11 mouse cellular contexts compared by ENCODE assay signal in the genomic region with DNA sequence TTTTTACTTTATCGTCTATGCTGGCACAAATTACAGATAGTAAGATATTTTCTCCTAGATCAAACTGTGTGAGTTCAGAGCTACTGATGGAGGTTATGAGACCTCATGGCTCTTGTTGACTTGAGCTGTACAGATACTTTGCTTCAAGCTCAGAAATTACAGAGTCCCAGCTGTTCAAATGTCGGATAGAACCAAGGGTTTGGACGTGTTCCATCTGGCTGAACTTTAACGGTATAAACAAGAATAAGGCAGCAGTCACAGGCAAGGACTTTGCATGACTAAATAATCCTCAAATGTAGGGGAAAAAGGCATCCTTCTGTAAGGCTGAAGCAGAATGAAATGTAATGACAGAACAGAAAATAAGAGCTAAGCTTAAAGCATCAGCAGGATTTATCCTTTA.
DNase-seq lines count a peak whose midpoint lies in the region; ATAC-seq and TF ChIP-seq lines count a peak whose summit lies in the region.
"Had no signal": no experiment of that assay in that cellular context is flagged by ENCODE, and none has a peak within 500 bp of the region (broad histone marks: within the 10 kb centered on the region; RNA-seq: fewer than 3 reads in every experiment).

No protein-coding gene starts in this region.

- TF ChIP-seq EP300 in stomach, postnatal 0 days (optimal IDR thresholded peaks at IDR 0.05) = no peak

- TF ChIP-seq CTCF in stomach, postnatal 0 days (IDR thresholded peaks at IDR 0.05; ENCODE audit: low read depth) = no peak
- TF ChIP-seq CTCF in kidney, postnatal 0 days (IDR thresholded peaks at IDR 0.05; ENCODE audit: low read depth) = no peak

- 59% methylated on average over 4 of the region's 4 CpGs for WGBS in hindbrain, embryonic 16.5 days
- WGBS in hindbrain, embryonic 10.5 days = 86% methylated on average over 4 of the region's 4 CpGs
- 26% methylated on average over 4 of the region's 4 CpGs for WGBS in stomach, embryonic 14.5 days
- 36% methylated on average over 4 of the region's 4 CpGs for WGBS in stomach, postnatal 0 days
- 31% methylated on average over 4 of the region's 4 CpGs for WGBS in kidney, postnatal 0 days

- no peak overlapping the region for H3K9ac ChIP-seq in hindbrain, embryonic 16.5 days (ENCODE audit: low read depth, low read length)
- no peak overlapping the region for H3K9ac ChIP-seq in stomach, embryonic 14.5 days (replicated peaks; ENCODE audit: low read depth, low read length)
- H3K9ac ChIP-seq in stomach, postnatal 0 days (ENCODE audit: low read length) = no peak overlapping the region
- H3K9ac ChIP-seq in kidney, postnatal 0 days (ENCODE audit: low read depth, low read length) = no peak overlapping the region

- H3K4me3 ChIP-seq in hindbrain, embryonic 16.5 days (ENCODE audit: low read length) = no peak overlapping the region
- H3K4me3 ChIP-seq in hindbrain, embryonic 10.5 days = no peak overlapping the region
- H3K4me3 ChIP-seq in stomach, embryonic 14.5 days (ENCODE audit: low read depth, low read length) = no peak overlapping the region
- no peak overlapping the region for H3K4me3 ChIP-seq in stomach, postnatal 0 days (ENCODE audit: low read depth, low read length)
- no peak overlapping the region for H3K4me3 ChIP-seq in kidney, postnatal 0 days (replicated peaks; ENCODE audit: low read depth, low read length)
- H3K4me3 ChIP-seq: erythroblast, embryonic 14.5 days had no signal

- DNase-seq in hindbrain, embryonic 10.5 days (ENCODE audit: low spot score) = no peak
- DNase-seq in stomach, postnatal 0 days (ENCODE audit: low spot score) = no peak
- peak; percentile 78 for DNase-seq in kidney, postnatal 0 days (ENCODE audit: low spot score)
- DNase-seq in telencephalon, adult 2 months (ENCODE audit: low read depth, low spot score) = peak; percentile 62
- DNase-seq in ovary, postnatal 10 days (ENCODE audit: low spot score) = no peak
- no peak for DNase-seq in urinary bladder, postnatal 10 days (ENCODE audit: low spot score)
- DNase-seq: cerebellum, adult 11 months had no signal

- H3K4me2 ChIP-seq in hindbrain, embryonic 16.5 days (ENCODE audit: low read length) = no peak overlapping the region
- H3K4me2 ChIP-seq in stomach, embryonic 14.5 days (replicated peaks; ENCODE audit: low read depth, low read length) = no peak overlapping the region
- no peak overlapping the region for H3K4me2 ChIP-seq in stomach, postnatal 0 days (replicated peaks; ENCODE audit: low read depth)
- no peak overlapping the region for H3K4me2 ChIP-seq in kidney, postnatal 0 days (ENCODE audit: low read length)

- no peak overlapping the region for H3K27ac ChIP-seq in hindbrain, embryonic 16.5 days (ENCODE audit: low read depth, low read length)
- H3K27ac ChIP-seq in hindbrain, embryonic 10.5 days = no peak overlapping the region
- no peak overlapping the region for H3K27ac ChIP-seq in stomach, embryonic 14.5 days (ENCODE audit: low read length)
- no peak overlapping the region for H3K27ac ChIP-seq in stomach, postnatal 0 days (replicated peaks)
- H3K27ac ChIP-seq in kidney, postnatal 0 days = peak overlapping the region; percentile 19; the same call in 1 of the 2 replicates
- H3K27ac ChIP-seq: macrophage had no signal

- 0 out of 2 replicates have a peak, but pooled peaks have one; percentile 30 for ATAC-seq in hindbrain, embryonic 16.5 days
- peak; percentile 78; the same call in 1 of the 2 replicates for ATAC-seq in stomach, embryonic 14.5 days (ENCODE audit: insufficient number of reproducible peaks, insufficient read depth, low FRiP score, low read depth)
- ATAC-seq in stomach, postnatal 0 days (ENCODE audit: low FRiP score, low TSS enrichment) = no peak; the same call in 1 of the 2 replicates
- no peak for ATAC-seq in kidney, postnatal 0 days (replicated peaks; ENCODE audit: low FRiP score, low read depth)

- H3K36me3 ChIP-seq in hindbrain, embryonic 16.5 days (ENCODE audit: control insufficient read depth, insufficient read depth, low read length) = no peaks in the 10 kb centered on the region
- H3K36me3 ChIP-seq in hindbrain, embryonic 10.5 days = no peaks in the 10 kb centered on the region
- no peaks in the 10 kb centered on the region for H3K36me3 ChIP-seq in stomach, embryonic 14.5 days (ENCODE audit: control insufficient read depth, insufficient read depth, low read length)
- H3K36me3 ChIP-seq in stomach, postnatal 0 days (ENCODE audit: control insufficient read depth, insufficient read depth, low read length) = no peaks in the 10 kb centered on the region
- H3K36me3 ChIP-seq in kidney, postnatal 0 days (ENCODE audit: insufficient read depth, low read length) = no peaks in the 10 kb centered on the region

- H3K4me1 ChIP-seq in hindbrain, embryonic 16.5 days (ENCODE audit: control insufficient read depth, insufficient read depth, low read depth, low read length) = no peaks in the 10 kb centered on the region
- no peaks in the 10 kb centered on the region for H3K4me1 ChIP-seq in hindbrain, embryonic 10.5 days (replicated peaks)
- H3K4me1 ChIP-seq in stomach, embryonic 14.5 days (ENCODE audit: control insufficient read depth, insufficient read depth, low read length) = no peaks in the 10 kb centered on the region
- H3K4me1 ChIP-seq in stomach, postnatal 0 days (replicated peaks; ENCODE audit: control insufficient read depth, insufficient read depth) = no peaks in the 10 kb centered on the region
- H3K4me1 ChIP-seq in kidney, postnatal 0 days (replicated peaks; ENCODE audit: insufficient read depth, low read length) = no peaks in the 10 kb centered on the region

- no peaks in the 10 kb centered on the region for H3K27me3 ChIP-seq in hindbrain, embryonic 16.5 days (replicated peaks; ENCODE audit: control insufficient read depth, insufficient read depth, low read length)
- H3K27me3 ChIP-seq in hindbrain, embryonic 10.5 days (ENCODE audit: insufficient read depth, poor library complexity, severe bottlenecking) = no peaks in the 10 kb centered on the region
- no peaks in the 10 kb centered on the region for H3K27me3 ChIP-seq in stomach, embryonic 14.5 days (ENCODE audit: control insufficient read depth, insufficient read depth, low read length)
- no peaks in the 10 kb centered on the region for H3K27me3 ChIP-seq in stomach, postnatal 0 days (ENCODE audit: control insufficient read depth, insufficient read depth, low read length)
- H3K27me3 ChIP-seq in kidney, postnatal 0 days (ENCODE audit: insufficient read depth, low read length) = no peaks in the 10 kb centered on the region

- H3K9me3 ChIP-seq in hindbrain, embryonic 16.5 days (ENCODE audit: control insufficient read depth, low read length) = no peaks in the 10 kb centered on the region
- H3K9me3 ChIP-seq in hindbrain, embryonic 10.5 days = no peaks in the 10 kb centered on the region
- H3K9me3 ChIP-seq in stomach, embryonic 14.5 days (ENCODE audit: control insufficient read depth, low read depth, low read length) = no peaks in the 10 kb centered on the region
- no peaks in the 10 kb centered on the region for H3K9me3 ChIP-seq in stomach, postnatal 0 days (ENCODE audit: control insufficient read depth, low read length)
- H3K9me3 ChIP-seq in kidney, postnatal 0 days (replicated peaks; ENCODE audit: low read length) = no peaks in the 10 kb centered on the region

Comparison
In these comparisons a context has a peak if more than half of its experiments do, and no peak if none do; other contexts are left out.
1. ATAC-seq: peak in hindbrain, embryonic 16.5 days (single experiment) and stomach, embryonic 14.5 days (single experiment); none in stomach, postnatal 0 days (single experiment) and kidney, postnatal 0 days (single experiment).
2. DNase-seq: peak in kidney, postnatal 0 days (single experiment) and telencephalon, adult 2 months (single experiment); none in hindbrain, embryonic 10.5 days (single experiment), stomach, postnatal 0 days (single experiment), ovary, postnatal 10 days (single experiment) and urinary bladder, postnatal 10 days (single experiment).